Mouse (Mus musculus): ENCODE results near the gene Mrps21.
"Not testable (repeated sequence)": the region's sequence is repeated elsewhere in the genome, so short reads cannot be mapped to it uniquely, and the experiment has no call there.

The Mrps21 gene

DNA sequence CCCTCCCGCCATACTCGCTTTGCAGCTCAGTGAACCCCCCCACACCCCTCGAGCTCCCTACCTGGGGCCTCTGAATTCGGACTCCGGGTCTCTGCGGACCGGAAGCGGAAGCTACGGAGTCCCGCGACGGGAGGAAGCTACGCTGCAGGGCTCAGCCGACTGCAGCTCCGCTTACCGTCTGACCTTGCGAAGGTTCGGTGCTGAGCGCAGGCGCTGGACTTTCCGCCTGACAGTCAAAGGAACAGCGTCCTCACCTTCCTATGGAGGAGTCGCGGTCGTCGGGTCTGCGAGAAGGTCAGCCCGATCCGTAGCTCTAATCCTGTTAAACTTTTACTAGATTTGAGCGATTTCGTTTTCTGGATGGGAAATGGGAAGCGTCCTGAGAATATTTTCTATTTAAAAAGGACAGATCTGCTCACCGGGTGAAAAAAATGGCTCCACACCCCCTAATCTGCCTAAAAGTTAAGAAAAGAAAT, at the start of gene Mrps21:
TSS of gene Mrps21 (minus strand) at position 128 of the 476 bp plus-strand sequence.
- peak; percentile 92 for DNase-seq (ENCODE audit: low read depth)

DNA sequence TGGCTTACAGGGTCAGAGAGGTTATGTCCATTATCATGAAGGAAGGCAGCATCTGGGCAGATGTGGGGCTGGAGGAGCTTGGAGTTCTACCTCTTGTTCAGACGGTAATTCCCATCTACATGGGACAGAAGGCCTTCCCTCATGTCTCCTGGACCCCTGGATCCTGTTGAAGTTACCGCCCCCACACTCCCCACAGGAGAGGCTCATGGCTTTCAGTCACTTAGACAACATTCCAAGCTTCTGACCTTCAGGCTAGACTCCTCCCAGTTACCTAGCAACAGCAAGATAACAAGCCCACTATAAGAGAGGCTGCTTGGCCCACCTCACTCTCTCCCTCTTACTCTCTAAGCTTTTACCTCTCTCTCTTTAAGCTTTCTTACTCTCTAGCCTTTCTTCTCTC, 49.2 kb upstream of the Mrps21 start:
- not testable (repeated sequence) for DNase-seq (ENCODE audit: low read depth)

DNA sequence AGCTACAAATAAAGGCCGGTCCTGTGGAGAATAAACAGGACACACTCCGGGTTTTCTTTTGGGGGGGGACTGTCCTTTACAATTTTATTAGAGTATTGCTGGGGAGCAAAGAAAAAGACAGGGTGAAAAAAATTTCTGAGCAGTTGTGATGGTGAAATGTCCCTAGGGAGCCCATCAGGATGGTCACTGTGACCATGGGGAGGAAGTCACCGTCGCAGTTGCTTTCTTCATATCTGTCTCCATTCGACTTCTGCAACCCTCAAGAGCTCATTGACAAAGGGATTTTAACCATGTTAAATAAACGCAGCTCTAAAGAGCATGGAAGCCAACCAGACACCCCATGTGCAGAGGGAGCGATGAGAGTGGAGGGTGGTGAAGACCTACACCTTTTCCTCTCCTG, 45.4 kb upstream of the Mrps21 start:
- DNase-seq (ENCODE audit: low read depth) = no peak

DNA sequence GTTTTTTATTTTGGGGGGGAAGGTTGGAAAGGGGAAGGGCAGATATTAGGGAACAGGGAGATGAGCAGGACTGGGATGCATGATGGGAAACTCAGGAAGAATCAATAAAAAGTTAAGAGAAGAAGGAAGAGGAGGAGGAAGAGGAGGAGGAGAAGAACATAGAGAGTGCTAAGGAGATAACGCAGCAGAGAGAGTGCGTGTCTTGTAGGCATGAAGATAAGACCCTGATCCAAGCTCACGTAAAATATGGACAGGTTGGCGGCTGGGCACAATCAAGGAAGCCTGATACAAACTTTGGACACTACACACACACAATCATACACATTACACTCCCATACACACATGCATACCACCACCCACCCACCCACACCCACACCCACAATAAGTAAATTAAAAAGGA, 43.4 kb upstream of the Mrps21 start:
- DNase-seq (ENCODE audit: low read depth) = no peak

GRCm38 (mm10) chr3:95907613-95908012, 36.3 kb upstream of the Mrps21 start:
- peak; percentile 62 for DNase-seq (ENCODE audit: low read depth)

DNA sequence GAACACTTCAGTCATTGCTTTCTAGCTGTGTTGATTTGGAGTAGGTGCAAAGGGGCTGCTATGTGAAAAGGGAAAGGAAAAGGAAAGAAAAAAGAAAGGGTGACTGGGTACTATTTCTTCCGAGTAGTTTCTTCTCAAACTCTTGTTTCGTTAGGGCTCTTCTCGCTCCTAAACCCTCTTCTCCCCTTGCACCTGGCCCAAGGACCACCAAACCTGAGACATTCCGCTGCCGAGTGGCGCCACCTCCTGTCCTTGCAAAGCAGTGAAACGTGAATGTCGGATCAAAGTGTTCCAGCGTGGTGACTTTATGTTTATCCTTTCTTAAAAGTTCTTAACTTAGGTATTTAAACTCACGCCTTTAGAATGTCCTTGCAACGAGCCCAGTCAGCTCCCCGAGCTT, 35.5 kb upstream of the Mrps21 start:
- DNase-seq (ENCODE audit: low read depth) = peak; percentile 61

GRCm38 (mm10) chr3:95905940-95906492, 34.7 kb upstream of the Mrps21 start:
- peak; percentile 82 for DNase-seq (ENCODE audit: low read depth)

GRCm38 (mm10) chr3:95905146-95905939, 34.0 kb upstream of the Mrps21 start:
- no peak for DNase-seq (ENCODE audit: low read depth)

GRCm38 (mm10) chr3:95904568-95904967, 33.2 kb upstream of the Mrps21 start, which contains the start of gene Car14:
TSS of gene Car14 (minus strand) at chr3:95904691.
- DNase-seq (ENCODE audit: low read depth) = no peak

DNA sequence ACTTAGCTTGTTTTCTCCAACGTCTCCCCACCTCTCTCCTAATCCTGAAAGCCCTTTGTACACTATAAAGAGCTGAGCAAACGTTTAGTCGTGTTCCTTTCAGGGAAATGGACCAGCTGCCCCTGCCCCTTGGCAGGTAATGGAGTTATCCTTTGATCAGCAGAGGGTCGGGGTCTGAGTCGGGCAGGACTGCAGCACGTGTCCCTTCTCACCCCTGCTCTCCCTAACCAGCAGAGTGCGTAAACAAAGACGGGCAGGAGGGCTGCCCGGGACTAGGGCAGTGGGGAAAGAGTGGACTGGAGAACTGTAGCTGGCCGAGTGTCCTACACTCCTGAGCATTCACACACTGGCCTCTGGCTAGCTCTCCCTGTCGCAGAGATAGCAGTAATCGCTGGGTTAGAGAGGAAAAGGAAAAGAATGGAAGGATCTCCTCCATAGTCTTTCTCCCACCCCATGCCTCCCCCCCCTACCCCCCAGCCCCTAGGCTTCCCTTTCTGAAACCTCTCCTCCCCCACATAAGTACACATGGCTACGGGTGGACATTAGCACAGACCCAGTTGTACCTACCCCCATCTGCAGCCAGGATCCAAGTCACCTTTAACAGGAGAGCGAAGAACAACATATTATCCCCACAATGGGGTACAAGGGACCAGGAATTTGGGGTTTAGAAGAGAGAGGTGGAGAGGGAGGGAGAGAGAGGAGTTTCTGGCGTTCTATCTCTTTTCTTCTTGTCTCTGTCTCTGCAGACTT, 32.6 kb upstream of the Mrps21 start:
- no peak for DNase-seq (ENCODE audit: low read depth)

- no peak for DNase-seq (ENCODE audit: low read depth)
Measured at GRCm38 (mm10) chr3:95902643-95903042, 31.3 kb upstream of the Mrps21 start.

DNA sequence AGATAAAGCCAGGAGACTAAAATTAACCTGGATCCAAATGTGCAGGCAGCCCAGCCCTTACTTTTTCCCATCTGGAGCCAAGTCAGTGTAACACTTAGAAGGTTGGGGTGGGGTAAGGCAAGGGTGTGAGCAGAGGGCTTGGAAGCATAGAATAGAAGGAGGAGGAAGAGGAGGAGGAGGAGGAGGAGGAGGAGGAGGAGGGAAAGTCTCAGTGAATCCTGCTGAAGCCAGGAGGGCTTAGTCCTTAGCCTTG, 31.0 kb upstream of the Mrps21 start:
- no peak for DNase-seq (ENCODE audit: low read depth)

- DNase-seq (ENCODE audit: low read depth) = no peak
Measured at GRCm38 (mm10) chr3:95901616-95902372, 30.5 kb upstream of the Mrps21 start.

DNA sequence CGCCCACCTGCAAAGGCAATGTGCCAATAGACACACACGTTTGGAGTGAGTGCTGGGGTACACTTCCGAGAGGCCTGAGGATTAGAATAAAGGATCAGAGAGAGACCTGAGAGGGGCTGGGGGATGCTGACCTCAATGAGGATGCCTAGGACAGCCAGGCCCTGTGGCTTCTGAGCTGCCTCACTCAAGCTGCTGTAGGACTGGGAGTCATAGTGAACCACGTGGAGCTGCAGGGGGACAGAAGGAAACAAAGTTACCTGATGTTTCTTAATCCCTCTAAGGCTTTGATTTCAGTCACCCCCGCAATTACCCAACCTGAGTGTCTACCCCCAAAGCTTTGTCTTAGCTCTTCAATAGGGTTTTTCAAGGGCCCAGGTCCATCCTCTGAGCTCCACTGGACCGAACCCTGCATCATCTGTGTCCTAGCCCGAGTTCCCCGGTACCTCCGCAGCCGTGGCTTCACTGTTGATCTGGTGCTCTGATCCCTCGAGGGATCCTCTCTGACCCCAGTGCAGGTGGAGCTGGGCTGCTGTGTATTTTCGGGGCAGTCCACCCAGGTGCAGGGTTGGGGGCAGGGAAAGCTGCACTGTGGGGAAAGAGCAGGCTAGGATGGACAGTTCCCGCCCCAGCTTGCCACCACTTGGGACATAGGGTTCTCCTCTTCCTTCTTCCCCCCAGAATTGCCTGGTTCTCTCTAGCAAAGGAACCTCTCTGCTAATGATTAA, 28.6 kb upstream of the Mrps21 start:
- no peak for DNase-seq (ENCODE audit: low read depth)

- DNase-seq (ENCODE audit: low read depth) = not testable (repeated sequence)
Measured at GRCm38 (mm10) chr3:95895501-95895900, 24.2 kb upstream of the Mrps21 start.

- peak; percentile 72 for DNase-seq (ENCODE audit: low read depth)
Measured at GRCm38 (mm10) chr3:95894317-95895160, 23.2 kb upstream of the Mrps21 start.

DNA sequence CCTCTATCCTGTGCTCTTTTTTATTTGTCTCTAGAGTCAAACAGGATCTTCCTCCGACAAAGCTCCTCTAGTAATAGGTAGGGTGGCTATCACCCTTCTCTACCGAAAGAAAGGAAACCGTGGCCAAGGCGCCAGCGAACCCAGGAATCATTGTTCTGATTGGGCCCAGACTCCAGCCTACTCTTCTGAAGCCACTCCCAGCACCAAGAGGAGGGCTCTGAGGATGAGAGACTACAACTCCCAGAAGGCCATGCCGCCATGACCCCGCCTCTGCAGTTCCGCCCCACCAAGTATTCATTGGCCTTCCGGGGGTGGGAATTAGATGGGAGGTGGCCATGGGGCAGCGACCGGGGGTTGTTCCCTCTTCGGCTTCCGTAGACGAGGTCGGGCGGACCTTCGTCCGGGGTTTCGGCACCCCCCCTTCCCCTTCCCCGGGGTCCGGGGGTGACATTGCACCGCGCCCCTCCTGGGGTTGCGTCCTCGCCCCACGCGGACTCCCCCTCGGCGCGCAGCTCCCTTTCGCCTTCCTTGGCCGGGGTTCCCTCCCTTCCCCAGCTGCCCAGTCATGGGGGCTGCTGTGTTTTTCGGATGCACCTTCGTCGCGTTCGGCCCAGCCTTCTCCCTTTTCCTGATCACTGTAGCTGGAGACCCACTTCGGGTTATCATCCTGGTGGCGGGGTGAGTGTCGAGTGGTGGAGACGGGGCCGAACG, 22.4 kb upstream of the Mrps21 start, which contains the start of gene Aph1a:
TSS of gene Aph1a (plus strand) at position 364 of the 711 bp plus-strand sequence.
- DNase-seq (ENCODE audit: low read depth) = peak; percentile 97

DNA sequence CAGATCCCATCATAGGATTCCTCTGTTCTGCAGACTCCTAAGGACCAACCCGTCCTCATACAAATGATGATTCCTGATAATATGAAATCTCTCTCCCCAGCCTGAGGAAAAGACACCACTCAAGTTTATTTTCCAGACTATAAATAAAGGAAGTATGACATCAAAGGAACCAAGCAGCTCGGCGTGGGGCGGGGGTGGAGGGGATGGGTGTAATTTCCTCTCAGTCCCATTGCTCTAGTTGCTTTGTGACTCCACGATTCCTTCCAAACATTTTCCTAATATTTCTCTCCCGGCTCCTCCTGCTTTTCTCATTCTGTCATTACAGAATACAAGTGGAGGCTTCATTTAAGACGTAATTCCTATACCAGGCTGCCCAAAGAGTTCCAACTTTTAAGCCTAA, 21.8 kb upstream of the Mrps21 start:
- no peak for DNase-seq (ENCODE audit: low read depth)

GRCm38 (mm10) chr3:95892066-95893052, 21.0 kb upstream of the Mrps21 start:
- DNase-seq (ENCODE audit: low read depth) = no peak
